Mouse (Mus musculus) limb, embryonic 14.5 days (tissue): ENCODE data around the gene Ap5b1. TPM values are rescaled to one million over a fixed set of nuclear protein-coding genes. Genes with fewer than 3 reads are reported as not detected.

ENCODE experiments used
- ATAC-seq: fragments of 200-750 bp; cut with Nextera tagmentation; 2 replicates; pipeline ENCODE4 v1.8.0; 2017; ENCODE audit warnings: low read depth, moderate number of reproducible peaks, moderate TSS enrichment; ENCODE audit not compliant: low FRiP score
- DNase-seq: peaks from one replicate; pipeline ENCODE4 v3.0.0-alpha.2; 2015; ENCODE audit warnings: low spot score
- H3K27ac ChIP-seq: fragments of 300-500 bp; sonication (generic); replicated peaks from 2 replicates; pipeline ENCODE4 v1.5.1; 2014; ENCODE audit warnings: low read depth, mild to moderate bottlenecking, low read length, moderate library complexity, mixed read lengths
- H3K27me3 ChIP-seq: fragments of 300-500 bp; sonication (generic); 2 replicates; pipeline ENCODE4 v1.6.1; 2014; ENCODE audit warnings: low read length, mixed read lengths; ENCODE audit not compliant: control insufficient read depth, insufficient read depth
- H3K36me3 ChIP-seq: fragments of 300-500 bp; sonication (generic); 2 replicates; pipeline ENCODE4 v1.6.1; 2014; ENCODE audit warnings: mild to moderate bottlenecking, low read length, moderate library complexity, mixed read lengths; ENCODE audit not compliant: control insufficient read depth, insufficient read depth
- H3K4me1 ChIP-seq: fragments of 300-500 bp; sonication (generic); 2 replicates; pipeline ENCODE4 v1.6.1; 2014; ENCODE audit warnings: antibody characterized with exemption, low read length, mixed read lengths; ENCODE audit not compliant: control insufficient read depth, insufficient read depth
- H3K4me2 ChIP-seq: fragments of 300-500 bp; sonication (generic); replicated peaks from 2 replicates; pipeline ENCODE4 v1.6.1; 2014; ENCODE audit warnings: low read depth, mild to moderate bottlenecking, low read length, moderate library complexity; ENCODE audit not compliant: severe bottlenecking
- H3K4me3 ChIP-seq: fragments of 300-500 bp; sonication (generic); replicated peaks from 2 replicates; pipeline ENCODE4 v1.5.1; 2014; ENCODE audit warnings: low read length
- H3K9ac ChIP-seq: fragments of 300-500 bp; sonication (generic); 2 replicates; pipeline ENCODE4 v1.6.1; 2014; ENCODE audit warnings: mild to moderate bottlenecking, low read depth, low read length, moderate library complexity; ENCODE audit not compliant: severe bottlenecking
- H3K9me3 ChIP-seq: fragments of 300-500 bp; sonication (generic); 2 replicates; pipeline ENCODE4 v1.6.1; 2016; ENCODE audit warnings: low read length; ENCODE audit not compliant: control insufficient read depth
- POLR2A ChIP-seq: fragments of 200-500 bp; IDR thresholded peaks from 2 replicates; pipeline ENCODE4 v1.8.0; 2012; ENCODE audit warnings: inconsistent platforms, mild to moderate bottlenecking, moderate library complexity, borderline replicate concordance; ENCODE audit not compliant: insufficient read depth, insufficient read length; ENCODE audit errors: extremely low read depth
- WGBS: fragments of 180-500 bp; shearing (Covaris S2); extraction: QIAGEN DNeasy Blood & Tissue Kit; methylation state at CpG from one replicate; pipeline ENCODE4 v1.1.7; 2014; 5-methylcytosine and 5-hydroxymethylcytosine counted together
- polyA plus RNA-seq, 2 experiments: library from polyadenylated mRNA; depleted of rRNA in 1 of 2; stranded (reverse) in 1 of 2; unstranded in 1 of 2; fragments of >200 nt; fragmentation: Nextera tagmentation in 1 of 2; extraction: Ambion mirVana in 1 of 2; gene quantifications; 2 replicates each; pipeline versions ENCODE4 v1.2.1 to v1.2.3; 2012 to 2014

The Ap5b1 gene
- polyA plus RNA-seq, 2 experiments: 2.6 to 3.1 TPM

- Histone ChIP-seq H3K4me2 (no peak overlapping the region), H3K36me3 (peaks cover 10% of the 10 kb centered on the region; the same call in 1 of the 2 replicates), H3K4me1 (peaks cover 9% of the 10 kb centered on the region), H3K27ac (no peak overlapping the region), H3K27me3 (no peaks in the 10 kb centered on the region), H3K4me3 (no peak overlapping the region), H3K9ac (no peak overlapping the region), H3K9me3 (no peaks in the 10 kb centered on the region)
- WGBS: 82% methylated on average over 19 of the region's 19 CpGs
- ATAC-seq: no peak
- no peak for TF ChIP-seq POLR2A
- no peak for DNase-seq
These were observed 4.7 kb downstream of the Ap5b1 start for GRCm38 (mm10) chr19:5572331-5573125.

- DNase-seq: no peak
- Histone ChIP-seq H3K27ac (no peak overlapping the region), H3K9me3 (no peaks in the 10 kb centered on the region), H3K4me1 (no peaks in the 10 kb centered on the region), H3K9ac (no peak overlapping the region), H3K4me3 (no peak overlapping the region), H3K36me3 (peaks cover under 1% of the 10 kb centered on the region; the same call in 1 of the 2 replicates), H3K27me3 (no peaks in the 10 kb centered on the region), H3K4me2 (no peak overlapping the region)
- no peak for ATAC-seq
- no peak for TF ChIP-seq POLR2A
- WGBS: 89% methylated on average over 1 of the region's 1 CpGs
These were observed 7.5 kb downstream of the Ap5b1 start for GRCm38 (mm10) chr19:5575336-5575735.

GRCm38 (mm10) chr19:5579971-5580370 is 12.1 kb downstream of the Ap5b1 start:
- no peaks in the 10 kb centered on the region for H3K36me3 ChIP-seq
- H3K9me3 ChIP-seq: no peaks in the 10 kb centered on the region
- ATAC-seq: no peak
- no peak overlapping the region for H3K4me3 ChIP-seq
- no peak overlapping the region for H3K4me2 ChIP-seq
- DNase-seq: no peak
- H3K27ac ChIP-seq: no peak overlapping the region
- no peak overlapping the region for H3K9ac ChIP-seq
- 74% methylated on average over 4 of the region's 4 CpGs for WGBS
- no peaks in the 10 kb centered on the region for H3K27me3 ChIP-seq
- no peaks in the 10 kb centered on the region for H3K4me1 ChIP-seq
- TF ChIP-seq POLR2A: no peak

- Histone ChIP-seq H3K9me3 (no peaks in the 10 kb centered on the region), H3K36me3 (no peaks in the 10 kb centered on the region), H3K4me3 (no peak overlapping the region), H3K4me1 (no peaks in the 10 kb centered on the region), H3K27ac (no peak overlapping the region), H3K4me2 (no peak overlapping the region), H3K9ac (no peak overlapping the region), H3K27me3 (no peaks in the 10 kb centered on the region)
- ATAC-seq: no peak
- DNase-seq: no peak
- 79% methylated on average over 6 of the region's 6 CpGs for WGBS
- TF ChIP-seq POLR2A: no peak
These were observed 13.0 kb downstream of the Ap5b1 start for GRCm38 (mm10) chr19:5580776-5581175.

GRCm38 (mm10) chr19:5581995-5582394 is 14.2 kb downstream of the Ap5b1 start:
- ATAC-seq (no peak), DNase-seq (no peak)
- no peak for TF ChIP-seq POLR2A
- Histone ChIP-seq H3K27ac (no peak overlapping the region), H3K36me3 (no peaks in the 10 kb centered on the region), H3K27me3 (no peaks in the 10 kb centered on the region), H3K9ac (no peak overlapping the region), H3K4me1 (no peaks in the 10 kb centered on the region), H3K4me3 (no peak overlapping the region), H3K9me3 (no peaks in the 10 kb centered on the region), H3K4me2 (no peak overlapping the region)
- WGBS: 72% methylated on average over 2 of the region's 2 CpGs
